Mouse (Mus musculus): ENCODE results near the gene Ifi27l2b. TPM values are rescaled to one million over a fixed set of nuclear protein-coding genes. Genes with fewer than 3 reads are reported as not detected.

The Ifi27l2b gene
- polyA plus RNA-seq, 1 experiment from 2014 or later: not detected

- Histone ChIP-seq H3K9ac (ENCODE audit: low read depth, low read length) (peak within 1 kb of the TSS; percentile 86), H3K4me3 (ENCODE audit: low read depth, low read length) (peak within 1 kb of the TSS; percentile 79), H3K9me3 (ENCODE audit: control insufficient read depth, low read length) (no peaks in the 10 kb centered on the region), H3K4me1 (ENCODE audit: control insufficient read depth, insufficient read depth, low read length) (peaks cover 24% of the 10 kb centered on the region), H3K36me3 (ENCODE audit: control insufficient read depth, insufficient read depth, low read length) (peaks cover 16% of the 10 kb centered on the region), H3K27ac (replicated peaks; ENCODE audit: low read depth, low read length) (peak within 1 kb of the TSS; percentile 15; the same call in 1 of the 2 replicates), H3K4me2 (ENCODE audit: low read depth, low read length) (peak within 1 kb of the TSS; percentile 80), H3K27me3 (replicated peaks; ENCODE audit: control insufficient read depth, insufficient read depth, low read length) (no peaks in the 10 kb centered on the region)
- 3% methylated on average over 15 of the region's 33 CpGs for WGBS
- ATAC-seq (ENCODE audit: low read depth): peak; percentile 100
- peak; percentile 99 for DNase-seq (ENCODE audit: low spot score)
Measured at GRCm38 (mm10) chr12:103425729-103426470, 31.1 kb downstream of the Ifi27l2b start, which contains the start of gene Ddx24. Gene Ddx24, minus strand, starts transcription at chr12:103425830.

- no peak for DNase-seq (ENCODE audit: low spot score)
- Histone ChIP-seq H3K4me2 (ENCODE audit: low read depth, low read length) (peak overlapping the region; percentile 80), H3K36me3 (ENCODE audit: control insufficient read depth, insufficient read depth, low read length) (peaks cover 16% of the 10 kb centered on the region), H3K27ac (replicated peaks; ENCODE audit: low read depth, low read length) (0 out of 2 replicates have a peak overlapping the region, but pooled peaks have one; percentile 6), H3K4me3 (ENCODE audit: low read depth, low read length) (peak overlapping the region; percentile 79), H3K9ac (ENCODE audit: low read depth, low read length) (peak overlapping the region; percentile 86), H3K27me3 (replicated peaks; ENCODE audit: control insufficient read depth, insufficient read depth, low read length) (no peaks in the 10 kb centered on the region), H3K4me1 (ENCODE audit: control insufficient read depth, insufficient read depth, low read length) (peaks cover 26% of the 10 kb centered on the region), H3K9me3 (ENCODE audit: control insufficient read depth, low read length) (no peaks in the 10 kb centered on the region)
- 10% methylated on average over 29 of the region's 33 CpGs for WGBS
- no peak; the same call in 1 of the 2 replicates for ATAC-seq (ENCODE audit: low read depth)
Measured at GRCm38 (mm10) chr12:103425016-103425728, 31.9 kb downstream of the Ifi27l2b start.

- Histone ChIP-seq H3K4me1 (ENCODE audit: control insufficient read depth, insufficient read depth, low read length) (no peaks in the 10 kb centered on the region), H3K27me3 (replicated peaks; ENCODE audit: control insufficient read depth, insufficient read depth, low read length) (no peaks in the 10 kb centered on the region), H3K9me3 (ENCODE audit: control insufficient read depth, low read length) (no peaks in the 10 kb centered on the region), H3K9ac (ENCODE audit: low read depth, low read length) (no peak overlapping the region), H3K27ac (replicated peaks; ENCODE audit: low read depth, low read length) (no peak overlapping the region), H3K4me2 (ENCODE audit: low read depth, low read length) (no peak overlapping the region), H3K4me3 (ENCODE audit: low read depth, low read length) (no peak overlapping the region), H3K36me3 (ENCODE audit: control insufficient read depth, insufficient read depth, low read length) (peaks cover 95% of the 10 kb centered on the region)
- ATAC-seq (ENCODE audit: low read depth): no peak
- WGBS: 93% methylated on average over 10 of the region's 10 CpGs
- DNase-seq (ENCODE audit: low spot score): no peak
Measured at GRCm38 (mm10) chr12:103408144-103408543, 48.9 kb downstream of the Ifi27l2b start.

GRCm38 (mm10) chr12:103407720-103408119 is 49.3 kb downstream of the Ifi27l2b start, which contains the start of gene 9330161L09Rik:
Gene 9330161L09Rik, minus strand, starts transcription at chr12:103407820.
- Histone ChIP-seq H3K27ac (replicated peaks; ENCODE audit: low read depth, low read length) (no peak within 1 kb of the TSS), H3K4me3 (ENCODE audit: low read depth, low read length) (no peak within 1 kb of the TSS), H3K4me1 (ENCODE audit: control insufficient read depth, insufficient read depth, low read length) (no peaks in the 10 kb centered on the region), H3K9ac (ENCODE audit: low read depth, low read length) (no peak within 1 kb of the TSS), H3K4me2 (ENCODE audit: low read depth, low read length) (no peak within 1 kb of the TSS), H3K27me3 (replicated peaks; ENCODE audit: control insufficient read depth, insufficient read depth, low read length) (no peaks in the 10 kb centered on the region), H3K9me3 (ENCODE audit: control insufficient read depth, low read length) (no peaks in the 10 kb centered on the region), H3K36me3 (ENCODE audit: control insufficient read depth, insufficient read depth, low read length) (peaks cover 95% of the 10 kb centered on the region)
- WGBS: 99% methylated on average over 4 of the region's 4 CpGs
- DNase-seq (ENCODE audit: low spot score): no peak
- ATAC-seq (ENCODE audit: low read depth): no peak

- H3K9me3 ChIP-seq (ENCODE audit: control insufficient read depth, low read length): no peaks in the 10 kb centered on the region
- DNase-seq (ENCODE audit: low spot score): no peak
- no peak for ATAC-seq (ENCODE audit: low read depth)
- 87% methylated on average over 18 of the region's 18 CpGs for WGBS
- H3K4me2 ChIP-seq (ENCODE audit: low read depth, low read length): no peak overlapping the region
- peaks cover 62% of the 10 kb centered on the region for H3K36me3 ChIP-seq (ENCODE audit: control insufficient read depth, insufficient read depth, low read length)
- H3K9ac ChIP-seq (ENCODE audit: low read depth, low read length): no peak overlapping the region
- no peaks in the 10 kb centered on the region for H3K27me3 ChIP-seq (replicated peaks; ENCODE audit: control insufficient read depth, insufficient read depth, low read length)
- no peak overlapping the region for H3K27ac ChIP-seq (replicated peaks; ENCODE audit: low read depth, low read length)
- H3K4me1 ChIP-seq (ENCODE audit: control insufficient read depth, insufficient read depth, low read length): no peaks in the 10 kb centered on the region
- H3K4me3 ChIP-seq (ENCODE audit: low read depth, low read length): no peak overlapping the region
Measured at GRCm38 (mm10) chr12:103404131-103404530, 52.9 kb downstream of the Ifi27l2b start.

Other genes with a start within 250 kb of the Ifi27l2b start
- gene Prima1, start 215.1 kb downstream of the Ifi27l2b start, polyA plus RNA-seq (2014; fragmentation: Nextera tagmentation; extraction: Ambion mirVana): 0.57 and 1.9 TPM in 2 replicates
- 0.21 TPM in 1 of 2 replicates, not detected in the other for gene Fam181a, start 146.2 kb downstream of the Ifi27l2b start, polyA plus RNA-seq (2014; fragmentation: Nextera tagmentation; extraction: Ambion mirVana)
- 21.1 and 22.0 TPM in 2 replicates for gene Asb2, start 101.2 kb downstream of the Ifi27l2b start, polyA plus RNA-seq (2014; fragmentation: Nextera tagmentation; extraction: Ambion mirVana)
- gene Otub2, start 68.5 kb downstream of the Ifi27l2b start, polyA plus RNA-seq (2014; fragmentation: Nextera tagmentation; extraction: Ambion mirVana): 11.2 and 11.9 TPM in 2 replicates
- 0.29 and 0.69 TPM in 2 replicates for gene 9330161L09Rik, start 49.4 kb downstream of the Ifi27l2b start, polyA plus RNA-seq (2014; fragmentation: Nextera tagmentation; extraction: Ambion mirVana)
- 80.3 and 85.2 TPM in 2 replicates for gene Ddx24, start 31.4 kb downstream of the Ifi27l2b start, polyA plus RNA-seq (2014; fragmentation: Nextera tagmentation; extraction: Ambion mirVana)
- gene Ifi27, start 23.0 kb downstream of the Ifi27l2b start, polyA plus RNA-seq (2014; fragmentation: Nextera tagmentation; extraction: Ambion mirVana): 69.9 and 72.5 TPM in 2 replicates
- gene Ifi27l2a, start 13.5 kb downstream of the Ifi27l2b start, polyA plus RNA-seq (2014; fragmentation: Nextera tagmentation; extraction: Ambion mirVana): 16.2 and 23.0 TPM in 2 replicates
- gene Ppp4r4, start 75.1 kb upstream of the Ifi27l2b start, polyA plus RNA-seq (2014; fragmentation: Nextera tagmentation; extraction: Ambion mirVana): 1.2 and 1.5 TPM in 2 replicates
- not detected in 2 replicates for gene Serpina10, start 174.2 kb upstream of the Ifi27l2b start, polyA plus RNA-seq (2014; fragmentation: Nextera tagmentation; extraction: Ambion mirVana)
- gene Serpina6, start 200.0 kb upstream of the Ifi27l2b start, polyA plus RNA-seq (2014; fragmentation: Nextera tagmentation; extraction: Ambion mirVana): 0.24 and 0.25 TPM in 2 replicates
- not detected in 2 replicates for gene Serpina16, start 218.9 kb upstream of the Ifi27l2b start, polyA plus RNA-seq (2014; fragmentation: Nextera tagmentation; extraction: Ambion mirVana)
- gene Serpina1f, start 238.3 kb upstream of the Ifi27l2b start, polyA plus RNA-seq (2014; fragmentation: Nextera tagmentation; extraction: Ambion mirVana): not detected in 2 replicates